Mouse (Mus musculus): ENCODE data around the gene Zfp839.

GRCm38 (mm10) chr12:110865571-110865970, 15.5 kb downstream of the Zfp839 start:
- TF ChIP-seq POLR2A (IDR thresholded peaks at IDR 0.05; ENCODE audit: control insufficient read depth, extremely low read depth, insufficient read depth, low read length, poor library complexity) = no peak
- TF ChIP-seq CTCF (IDR thresholded peaks at IDR 0.05; ENCODE audit: borderline replicate concordance, control insufficient read depth, extremely low read depth, insufficient read depth, low read length, poor library complexity) = no peak

Measured in thymus, adult 2 months (tissue).